Mouse (Mus musculus): Measurements from ENCODE around the gene Dgcr8. TPM values are rescaled to one million over a fixed set of nuclear protein-coding genes. Genes with fewer than 3 reads are reported as not detected.
A peak's percentile ranks its signal among the peaks of the same experiment; 100 is the strongest.
"Not testable (repeated sequence)": the region's sequence is repeated elsewhere in the genome, so short reads cannot be mapped to it uniquely, and the experiment has no call there.

Gene Dgcr8
- total RNA-seq, 1 experiment, result 65.7 TPM

GRCm38 (mm10) chr16:18321443-18321842 is 32.4 kb upstream of the Dgcr8 start:
- DNase-seq (ENCODE audit: low read depth, low spot score), result no peak
- H3K36me3 ChIP-seq (ENCODE audit: control insufficient read depth, insufficient read depth, low read length, poor library complexity, severe bottlenecking), result no peaks in the 10 kb centered on the region
- no peak overlapping the region for H3K9ac ChIP-seq (ENCODE audit: insufficient read depth, low read depth, low read length, poor library complexity, severe bottlenecking)
- TF ChIP-seq ZNF384 (IDR thresholded peaks at IDR 0.05; ENCODE audit: low read depth, low read length), result peak; percentile 79
- TF ChIP-seq HCFC1 (IDR thresholded peaks at IDR 0.05; ENCODE audit: borderline replicate concordance, insufficient read depth, low read length), result no peak
- H3K9me3 ChIP-seq (ENCODE audit: control insufficient read depth, insufficient read depth, low read depth, low read length), result no peaks in the 10 kb centered on the region
- in situ Hi-C loops (cut with MboI; ENCODE audit: low sequenced_read_pairs in 2 of 2, unreplicated experiment in 2 of 2), result no loop called here
- no peak overlapping the region for H3K4me3 ChIP-seq (ENCODE audit: insufficient read depth in 1 of 2, low read depth in 1 of 2, low read length in 2 of 2, poor library complexity in 1 of 2, severe bottlenecking in 1 of 2)
- no peak overlapping the region for H3K27ac ChIP-seq (ENCODE audit: insufficient read depth, low read depth, low read length, poor library complexity, severe bottlenecking)
- peaks cover 0 to 10% of the 10 kb centered on the region in 2 experiments; a peak in 2 of 4 replicates for H3K4me1 ChIP-seq (ENCODE audit: control insufficient read depth in 2 of 2, insufficient read depth in 2 of 2, low read length in 2 of 2, poor library complexity in 1 of 2)

GRCm38 (mm10) chr16:18318992-18319391 is 29.9 kb upstream of the Dgcr8 start:
- no peak overlapping the region for H3K4me3 ChIP-seq (ENCODE audit: insufficient read depth in 1 of 2, low read depth in 1 of 2, low read length in 2 of 2, poor library complexity in 1 of 2, severe bottlenecking in 1 of 2)
- H3K27ac ChIP-seq (ENCODE audit: insufficient read depth, low read depth, low read length, poor library complexity, severe bottlenecking), result no peak overlapping the region
- in situ Hi-C loops (cut with MboI; ENCODE audit: low sequenced_read_pairs in 2 of 2, unreplicated experiment in 2 of 2), result no loop called here
- no peaks in the 10 kb centered on the region for H3K9me3 ChIP-seq (ENCODE audit: control insufficient read depth, insufficient read depth, low read depth, low read length)
- H3K9ac ChIP-seq (ENCODE audit: insufficient read depth, low read depth, low read length, poor library complexity, severe bottlenecking), result no peak overlapping the region
- DNase-seq (ENCODE audit: low read depth, low spot score), result no peak
- no peak for TF ChIP-seq CHD2 (IDR thresholded peaks at IDR 0.05; ENCODE audit: low read depth, low read length)
- no peak for TF ChIP-seq ZNF384 (IDR thresholded peaks at IDR 0.05; ENCODE audit: low read depth, low read length)
- no peak for TF ChIP-seq HCFC1 (IDR thresholded peaks at IDR 0.05; ENCODE audit: borderline replicate concordance, insufficient read depth, low read length)
- TF ChIP-seq MAFK (IDR thresholded peaks at IDR 0.05; ENCODE audit: insufficient read depth, low read depth, low read length), result no peak
- no peak for TF ChIP-seq ZC3H11A (IDR thresholded peaks at IDR 0.05; ENCODE audit: borderline replicate concordance, low read depth, low read length)
- no peaks in the 10 kb centered on the region for H3K36me3 ChIP-seq (ENCODE audit: control insufficient read depth, insufficient read depth, low read length, poor library complexity, severe bottlenecking)
- H3K4me1 ChIP-seq (ENCODE audit: control insufficient read depth in 2 of 2, insufficient read depth in 2 of 2, low read length in 2 of 2, poor library complexity in 1 of 2), result peaks cover 0 to 5% of the 10 kb centered on the region in 2 experiments; a peak in 2 of 4 replicates

GRCm38 (mm10) chr16:18308159-18308558 is 19.1 kb upstream of the Dgcr8 start:
- in situ Hi-C loops (cut with MboI; ENCODE audit: low sequenced_read_pairs in 2 of 2, unreplicated experiment in 2 of 2), result no loop called here
- no peak overlapping the region for H3K9ac ChIP-seq (ENCODE audit: insufficient read depth, low read depth, low read length, poor library complexity, severe bottlenecking)
- no peaks in the 10 kb centered on the region for H3K36me3 ChIP-seq (ENCODE audit: control insufficient read depth, insufficient read depth, low read length, poor library complexity, severe bottlenecking)
- no peak overlapping the region for H3K4me3 ChIP-seq (ENCODE audit: insufficient read depth in 1 of 2, low read depth in 1 of 2, low read length in 2 of 2, poor library complexity in 1 of 2, severe bottlenecking in 1 of 2)
- TF ChIP-seq ZNF384 (IDR thresholded peaks at IDR 0.05; ENCODE audit: low read depth, low read length), result no peak
- TF ChIP-seq MAFK (IDR thresholded peaks at IDR 0.05; ENCODE audit: insufficient read depth, low read depth, low read length), result no peak
- no peak for TF ChIP-seq ZC3H11A (IDR thresholded peaks at IDR 0.05; ENCODE audit: borderline replicate concordance, low read depth, low read length)
- TF ChIP-seq CHD2 (IDR thresholded peaks at IDR 0.05; ENCODE audit: low read depth, low read length), result no peak
- TF ChIP-seq HCFC1 (IDR thresholded peaks at IDR 0.05; ENCODE audit: borderline replicate concordance, insufficient read depth, low read length), result no peak
- no peak overlapping the region for H3K27ac ChIP-seq (ENCODE audit: insufficient read depth, low read depth, low read length, poor library complexity, severe bottlenecking)
- no peaks in the 10 kb centered on the region for H3K9me3 ChIP-seq (ENCODE audit: control insufficient read depth, insufficient read depth, low read depth, low read length)
- H3K4me1 ChIP-seq (ENCODE audit: control insufficient read depth in 2 of 2, insufficient read depth in 2 of 2, low read length in 2 of 2, poor library complexity in 1 of 2), result 0 out of 4 replicates have a peak, but pooled peaks cover 0 to 3% of the 10 kb centered on the region in 2 experiments
- DNase-seq (ENCODE audit: low read depth, low spot score), result no peak

- DNase-seq (ENCODE audit: low read depth, low spot score); in situ Hi-C loops (cut with MboI; ENCODE audit: low sequenced_read_pairs in 2 of 2, unreplicated experiment in 2 of 2); H3K36me3 ChIP-seq (ENCODE audit: control insufficient read depth, insufficient read depth, low read length, poor library complexity, severe bottlenecking); H3K9me3 ChIP-seq (ENCODE audit: control insufficient read depth, insufficient read depth, low read depth, low read length); H3K4me1 ChIP-seq (ENCODE audit: control insufficient read depth in 2 of 2, insufficient read depth in 2 of 2, low read length in 2 of 2, poor library complexity in 1 of 2): not testable (repeated sequence)
- peak overlapping the region; percentile 45 to 71 for H3K4me3 ChIP-seq (ENCODE audit: insufficient read depth in 1 of 2, low read depth in 1 of 2, low read length in 2 of 2, poor library complexity in 1 of 2, severe bottlenecking in 1 of 2)
- H3K9ac ChIP-seq (ENCODE audit: insufficient read depth, low read depth, low read length, poor library complexity, severe bottlenecking), result peak overlapping the region; percentile 55
- peak overlapping the region; percentile 35; the same call in 1 of the 2 replicates for H3K27ac ChIP-seq (ENCODE audit: insufficient read depth, low read depth, low read length, poor library complexity, severe bottlenecking)
These were observed 568 bp upstream of the Dgcr8 start for GRCm38 (mm10) chr16:18289614-18290013.

GRCm38 (mm10) chr16:18288581-18289061 is 425 bp downstream of the Dgcr8 start:
- TF ChIP-seq MAFK (IDR thresholded peaks at IDR 0.05; ENCODE audit: insufficient read depth, low read depth, low read length), result no peak
- TF ChIP-seq CHD2 (IDR thresholded peaks at IDR 0.05; ENCODE audit: low read depth, low read length), result no peak
- TF ChIP-seq ZC3H11A (IDR thresholded peaks at IDR 0.05; ENCODE audit: borderline replicate concordance, low read depth, low read length), result no peak
- no peak for TF ChIP-seq HCFC1 (IDR thresholded peaks at IDR 0.05; ENCODE audit: borderline replicate concordance, insufficient read depth, low read length)
- no peak for TF ChIP-seq ZNF384 (IDR thresholded peaks at IDR 0.05; ENCODE audit: low read depth, low read length)
- Histone ChIP-seq H3K9ac (ENCODE audit: insufficient read depth, low read depth, low read length, poor library complexity, severe bottlenecking) (peak overlapping the region; percentile 93), H3K36me3 (ENCODE audit: control insufficient read depth, insufficient read depth, low read length, poor library complexity, severe bottlenecking) (peaks cover 16% of the 10 kb centered on the region), H3K27ac (ENCODE audit: insufficient read depth, low read depth, low read length, poor library complexity, severe bottlenecking) (peak overlapping the region; percentile 78), H3K4me3 (ENCODE audit: insufficient read depth in 1 of 2, low read depth in 1 of 2, low read length in 2 of 2, poor library complexity in 1 of 2, severe bottlenecking in 1 of 2) (peak overlapping the region; percentile 89 to 99), H3K9me3 (ENCODE audit: control insufficient read depth, insufficient read depth, low read depth, low read length) (no peaks in the 10 kb centered on the region), H3K4me1 (ENCODE audit: control insufficient read depth in 2 of 2, insufficient read depth in 2 of 2, low read length in 2 of 2, poor library complexity in 1 of 2) (peaks cover 0 to 7% of the 10 kb centered on the region in 2 experiments; a peak in 2 of 4 replicates)
- in situ Hi-C loops (cut with MboI; ENCODE audit: low sequenced_read_pairs in 2 of 2, unreplicated experiment in 2 of 2), result no loop called here
- DNase-seq (ENCODE audit: low read depth, low spot score), result peak; percentile 28

Data from ES-E14 (cell line).